10 mouse cellular contexts compared by ENCODE assay signal in genomic region chr5:150220333-150220732, GRCm38 (mm10).
A peak's percentile ranks its signal among the peaks of the same experiment; 100 is the strongest.
DNase-seq lines count a peak whose midpoint lies in the region; ATAC-seq and TF ChIP-seq lines count a peak whose summit lies in the region.
"Had no signal": no experiment of that assay in that cellular context is flagged by ENCODE, and none has a peak within 500 bp of the region (broad histone marks: within the 10 kb centered on the region; RNA-seq: fewer than 3 reads in every experiment).

No protein-coding gene starts in this region.

- CTCF ChIA-PET in Patski (lab: Charles Lee) = interaction anchor here (1.0 kb wide), 1 partner anchor 359 kb away, joined by 3 read pairs; no protein-coding TSS in a partner anchor

- peak; percentile 78 for TF ChIP-seq CTCF in intestine, postnatal 0 days (IDR thresholded peaks at IDR 0.05; ENCODE audit: low read depth)
- TF ChIP-seq CTCF in CH12.LX (conservative IDR thresholded peaks at IDR 0.05 in 1 of 2, IDR thresholded peaks at IDR 0.05 in 1 of 2; ENCODE audit: low read depth in 2 of 2, low read length in 2 of 2) (peak in 1 of 2 experiments; percentile 53; a peak in 2 of 4 replicates), Patski (IDR thresholded peaks at IDR 0.05) (peak; percentile 41)

- DNase-seq in CH12.LX (ENCODE audit: extremely low read depth) = peak; percentile 9
- no peak for DNase-seq in Patski (ENCODE audit: low read depth, low spot score)
- peak; percentile 62 for DNase-seq in induced T-regulatory cell, adult 2 months (ENCODE audit: low read depth)
- DNase-seq in retina, embryonic 14.5 days (ENCODE audit: low spot score) = peak; percentile 51
- DNase-seq in right cerebral cortex, postnatal 25 days = no peak
- DNase-seq in gastrocnemius, adult 8-10 months (ENCODE audit: low spot score in 2 of 2) = no peak

- H3K27ac ChIP-seq in intestine, postnatal 0 days (ENCODE audit: low read depth, low read length) = no peak overlapping the region
- H3K27ac ChIP-seq in intestine, embryonic 16.5 days (ENCODE audit: low read length) = no peak overlapping the region
- no peak overlapping the region for H3K27ac ChIP-seq in CH12.LX (ENCODE audit: insufficient read depth, low read depth)
- H3K27ac ChIP-seq: embryonic facial prominence, embryonic 15.5 days; liver, embryonic 15.5 days had no signal

- no peak for TF ChIP-seq RAD21 in CH12.LX (IDR thresholded peaks at IDR 0.05; ENCODE audit: low read depth, low read length)

- no peaks in the 10 kb centered on the region for H3K27me3 ChIP-seq in intestine, postnatal 0 days (replicated peaks; ENCODE audit: control insufficient read depth, insufficient read depth, low read length)
- no peaks in the 10 kb centered on the region for H3K27me3 ChIP-seq in intestine, embryonic 16.5 days (replicated peaks; ENCODE audit: control insufficient read depth, insufficient read depth, low read length)
- H3K27me3 ChIP-seq in CH12.LX (replicated peaks) = no peaks in the 10 kb centered on the region
- H3K27me3 ChIP-seq in Patski = no peaks in the 10 kb centered on the region
- H3K27me3 ChIP-seq: embryonic facial prominence, embryonic 15.5 days; liver, embryonic 15.5 days had no signal

- in situ Hi-C loops in CH12.LX (cut with MboI; ENCODE audit: low pct_ligation_motif_present, low pct_unique_long_range_greater_than_20kb, low sequenced_read_pairs) (no loop called here), Patski (cut with MboI; ENCODE audit: low pct_unique_long_range_greater_than_20kb) (no loop called here)

- 0 out of 2 replicates have a peak, but pooled peaks cover 4% of the 10 kb centered on the region for H3K4me1 ChIP-seq in intestine, postnatal 0 days (replicated peaks; ENCODE audit: control insufficient read depth, insufficient read depth, low read length)
- H3K4me1 ChIP-seq in intestine, embryonic 16.5 days (ENCODE audit: control insufficient read depth, insufficient read depth, low read length) = no peaks in the 10 kb centered on the region
- H3K4me1 ChIP-seq in CH12.LX (ENCODE audit: control insufficient read depth in 1 of 2, insufficient read depth in 2 of 2) = 0 out of 4 replicates have a peak, but pooled peaks cover 0 to 4% of the 10 kb centered on the region in 2 experiments
- H3K4me1 ChIP-seq: embryonic facial prominence, embryonic 15.5 days had no signal

- 40% methylated on average over 7 of the region's 7 CpGs for WGBS in intestine, postnatal 0 days
- WGBS in intestine, embryonic 16.5 days = 38% methylated on average over 7 of the region's 7 CpGs

- no peak overlapping the region for H3K4me2 ChIP-seq in intestine, postnatal 0 days (replicated peaks; ENCODE audit: low read depth)
- H3K4me2 ChIP-seq in intestine, embryonic 16.5 days (ENCODE audit: low read depth, low read length) = no peak overlapping the region
- H3K4me2 ChIP-seq in CH12.LX (ENCODE audit: insufficient read depth, low read depth, poor library complexity, severe bottlenecking) = no peak overlapping the region
- H3K4me2 ChIP-seq: embryonic facial prominence, embryonic 15.5 days; liver, embryonic 15.5 days had no signal

- no peaks in the 10 kb centered on the region for H3K9me3 ChIP-seq in intestine, postnatal 0 days (ENCODE audit: control insufficient read depth)
- H3K9me3 ChIP-seq in intestine, embryonic 16.5 days (ENCODE audit: control insufficient read depth, low read length) = no peaks in the 10 kb centered on the region
- H3K9me3 ChIP-seq in CH12.LX (replicated peaks; ENCODE audit: low read length) = peaks cover 37% of the 10 kb centered on the region
- H3K9me3 ChIP-seq: embryonic facial prominence, embryonic 15.5 days; liver, embryonic 15.5 days had no signal

- ATAC-seq in intestine, postnatal 0 days = no peak
- no peak for ATAC-seq in intestine, embryonic 16.5 days
- no peak for ATAC-seq in Patski

- H3K4me3 ChIP-seq in intestine, postnatal 0 days (ENCODE audit: low read depth, low read length) = no peak overlapping the region
- H3K4me3 ChIP-seq in intestine, embryonic 16.5 days (ENCODE audit: low read length) = no peak overlapping the region
- no peak overlapping the region for H3K4me3 ChIP-seq in CH12.LX (replicated peaks in 1 of 3; ENCODE audit: low read depth in 2 of 3, low read length in 2 of 3, poor library complexity in 1 of 3)
- H3K4me3 ChIP-seq: embryonic facial prominence, embryonic 15.5 days; liver, embryonic 15.5 days had no signal

- no peaks in the 10 kb centered on the region for H3K79me2 ChIP-seq in CH12.LX (replicated peaks; ENCODE audit: control insufficient read depth, extremely low read depth, insufficient read depth, poor library complexity, severe bottlenecking)

- no peak for TF ChIP-seq POLR2A in CH12.LX (IDR thresholded peaks at IDR 0.05; ENCODE audit: low read depth, low read length)

- no peaks in the 10 kb centered on the region for H3K36me3 ChIP-seq in intestine, postnatal 0 days (ENCODE audit: control insufficient read depth, insufficient read depth)
- H3K36me3 ChIP-seq in intestine, embryonic 16.5 days (ENCODE audit: control insufficient read depth, insufficient read depth, low read length) = no peaks in the 10 kb centered on the region
- H3K36me3 ChIP-seq in CH12.LX (replicated peaks in 1 of 2; ENCODE audit: control insufficient read depth in 1 of 2, insufficient read depth in 1 of 2, low read length in 1 of 2) = no peaks in the 10 kb centered on the region
- H3K36me3 ChIP-seq: embryonic facial prominence, embryonic 15.5 days; liver, embryonic 15.5 days had no signal

- no peak for TF ChIP-seq EP300 in CH12.LX (IDR thresholded peaks at IDR 0.05; ENCODE audit: low read length)

- POLR2A ChIA-PET in Patski (lab: Charles Lee) = interaction anchor here (0.6 kb wide), 1 partner anchor 184 kb away, joined by 3 read pairs; no protein-coding TSS in a partner anchor

- dilution Hi-C loops in CH12.LX (cut with MboI; ENCODE audit: extremely low pct_ligation_motif_present, extremely low pct_unique_long_range_greater_than_20kb, low sequenced_read_pairs) = no loop called here

- H3K9ac ChIP-seq in intestine, postnatal 0 days (ENCODE audit: low read depth, low read length) = no peak overlapping the region
- H3K9ac ChIP-seq in intestine, embryonic 16.5 days (ENCODE audit: low read depth, low read length) = no peak overlapping the region
- H3K9ac ChIP-seq in CH12.LX (ENCODE audit: insufficient read depth, low read depth) = no peak overlapping the region
- H3K9ac ChIP-seq: embryonic facial prominence, embryonic 15.5 days; liver, embryonic 15.5 days had no signal

TF ChIP-seq in CH12.LX, 34 proteins besides CTCF, POLR2A, EP300 and RAD21:
- no peak for TF ChIP-seq RCOR1 (conservative IDR thresholded peaks at IDR 0.05; ENCODE audit: low read depth, low read length)
- no peak for TF ChIP-seq POLR2AphosphoS2 (IDR thresholded peaks at IDR 0.05; ENCODE audit: low read depth, low read length)

Comparison
In these comparisons a context has a peak if more than half of its experiments do, and no peak if none do; other contexts are left out.
1. DNase-seq: peak in CH12.LX (single experiment), induced T-regulatory cell, adult 2 months (single experiment) and retina, embryonic 14.5 days (single experiment); none in Patski (single experiment), right cerebral cortex, postnatal 25 days (single experiment) and gastrocnemius, adult 8-10 months (0 of 2).